Mouse (Mus musculus) spleen, adult 18-20 months (tissue): ENCODE results near the gene Ypel4.

Experiments used
- DNase-seq, 2 experiments: peaks; one replicate each; pipeline ENCODE4 v3.0.0; 2022; ENCODE audit warnings: mixed read lengths in 2 of 2

The Ypel4 gene

DNA sequence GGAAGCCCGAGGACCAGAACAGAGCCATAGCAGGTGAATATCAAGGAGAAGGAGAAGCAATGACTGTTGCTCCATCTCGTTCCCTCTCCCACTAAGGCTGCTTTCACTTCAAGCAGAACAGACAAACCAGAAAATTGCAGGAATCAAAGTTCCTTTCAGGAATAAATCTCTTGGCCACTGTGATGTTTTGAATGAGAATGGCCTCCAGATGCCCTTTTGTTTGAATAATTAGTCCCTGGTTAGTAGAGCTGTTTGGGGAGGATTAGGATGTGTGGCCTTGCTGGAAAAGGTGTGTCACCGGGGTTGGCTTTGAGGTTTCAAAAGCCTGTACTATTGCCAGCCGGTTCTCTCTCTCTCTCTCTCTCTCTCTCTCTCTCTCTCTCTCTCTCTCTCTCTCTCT lies 28.4 kb downstream of the Ypel4 start:
- no peak for DNase-seq

DNA sequence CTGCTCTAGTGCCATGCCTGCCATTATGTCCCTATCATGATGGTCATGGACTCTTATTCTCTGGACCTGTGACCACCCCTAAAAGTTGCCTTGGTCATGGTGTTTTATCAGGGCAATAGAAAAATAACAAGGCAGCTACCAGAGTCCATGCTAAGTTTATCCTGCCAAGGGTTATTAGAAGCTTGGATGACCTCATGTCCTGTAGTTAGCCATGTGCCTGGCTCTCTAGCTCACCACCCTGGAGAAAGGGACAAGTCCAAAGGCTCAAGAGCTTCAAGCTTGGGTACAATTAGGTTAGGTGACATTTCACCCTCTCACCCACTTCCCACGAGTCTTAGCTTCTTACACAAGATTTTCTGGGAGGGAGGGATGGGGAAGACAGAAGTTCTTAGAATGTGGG lies 29.0 kb downstream of the Ypel4 start:
- no peak for DNase-seq

DNA sequence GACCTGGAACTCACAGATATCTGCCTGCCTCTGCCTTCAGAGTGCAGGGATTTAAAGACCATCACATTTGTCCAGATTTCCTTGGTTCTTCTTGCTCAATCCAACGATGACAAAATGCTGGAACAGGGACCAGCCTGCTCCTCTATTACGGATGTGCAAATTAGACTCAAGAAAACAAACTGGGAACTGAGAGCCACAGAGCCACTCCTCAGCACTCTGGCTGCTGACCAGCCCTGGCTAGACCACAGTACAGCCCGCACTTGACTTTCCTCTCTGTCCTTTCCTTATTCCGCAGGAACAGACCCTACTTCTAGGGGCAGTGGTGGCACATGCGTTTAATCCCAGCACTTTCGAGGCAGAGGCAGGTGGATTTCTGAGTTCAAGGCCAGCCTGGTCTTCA lies 36.6 kb downstream of the Ypel4 start:
- DNase-seq, result no peak

DNA sequence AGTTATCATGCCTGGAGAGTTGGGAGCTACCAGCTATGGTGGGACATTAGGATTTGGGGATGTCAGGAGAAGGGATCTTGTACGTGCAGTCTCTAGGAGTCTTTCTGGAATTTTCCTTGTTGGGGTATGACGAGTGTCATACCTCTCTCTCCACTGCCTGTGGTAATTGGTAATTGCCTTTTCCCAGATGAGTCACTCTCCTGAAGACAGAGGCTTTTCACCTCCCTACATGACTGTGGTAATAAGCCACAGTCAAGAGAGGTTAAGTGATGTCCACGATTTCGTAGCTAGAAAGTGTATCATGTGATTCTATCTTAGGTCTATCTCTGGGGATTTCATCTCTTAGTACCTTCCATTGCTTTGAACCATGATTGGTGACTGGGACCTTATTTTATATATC lies 38.6 kb downstream of the Ypel4 start:
- no peak for DNase-seq

DNA sequence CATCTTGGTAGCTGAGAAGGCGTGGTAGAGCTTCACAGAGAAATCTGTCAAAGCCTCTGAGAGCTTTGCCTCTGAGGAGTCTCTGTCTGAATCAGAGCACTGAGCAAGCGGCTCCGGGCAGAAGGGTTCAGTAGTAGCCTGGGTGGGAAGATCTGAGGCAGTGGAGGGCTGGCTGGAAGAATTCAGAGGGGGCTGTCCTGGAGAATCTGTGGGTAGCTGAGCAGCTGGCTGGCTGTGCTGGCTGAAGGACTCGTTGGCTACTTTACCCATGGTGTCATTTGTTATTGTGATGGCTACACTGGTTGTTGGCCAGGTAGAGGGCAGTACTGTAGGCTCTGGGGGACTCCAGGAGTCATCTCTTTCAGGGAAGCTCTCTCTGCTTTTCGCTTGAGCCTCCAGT lies 39.3 kb downstream of the Ypel4 start:
- DNase-seq, result no peak

DNA sequence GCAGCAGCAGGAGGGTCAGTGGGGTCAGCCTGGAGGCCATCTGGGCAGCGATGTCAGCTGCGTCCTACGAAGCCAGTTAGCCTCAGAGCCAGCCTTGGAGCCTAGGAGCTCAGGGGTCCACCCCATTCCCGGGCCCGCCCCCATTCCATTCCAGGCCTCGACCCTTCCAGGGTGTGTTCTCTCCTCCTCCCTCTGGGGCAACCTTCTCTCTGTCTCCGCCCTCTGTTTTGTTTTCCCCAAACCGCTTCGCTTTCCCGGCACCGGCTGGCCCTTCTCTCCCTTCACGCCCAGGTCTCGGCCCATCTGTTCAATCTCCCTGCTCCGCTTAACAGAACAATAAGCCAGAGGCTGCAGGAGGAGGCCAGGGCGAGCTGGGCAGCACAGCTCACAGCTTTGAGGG lies 40.9 kb downstream of the Ypel4 start:
- DNase-seq, result peak; percentile 7 to 23

DNA sequence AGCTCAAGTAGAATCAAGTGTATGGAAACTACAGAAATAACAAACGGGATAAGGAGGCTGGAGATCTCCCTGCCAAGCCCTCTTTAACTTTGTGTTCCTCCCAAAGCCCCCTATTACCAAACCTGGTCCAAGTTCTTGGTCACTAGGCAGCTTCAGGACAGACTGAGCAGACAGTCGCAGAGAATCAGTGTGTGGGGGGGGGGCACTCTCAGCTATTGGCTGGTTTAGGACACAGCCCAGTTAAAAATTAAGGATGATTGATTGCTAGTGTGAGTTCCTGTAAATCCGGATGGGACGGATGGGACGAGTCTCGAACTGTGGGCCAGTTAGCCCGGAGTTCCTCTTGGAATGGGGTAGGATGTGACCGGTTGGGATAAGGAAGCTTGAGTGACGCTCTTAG lies 41.4 kb downstream of the Ypel4 start, which contains the start of gene Serping1:
TSS of gene Serping1 (minus strand) at position 204 of the 400 bp plus-strand sequence.
- no peak for DNase-seq

DNA sequence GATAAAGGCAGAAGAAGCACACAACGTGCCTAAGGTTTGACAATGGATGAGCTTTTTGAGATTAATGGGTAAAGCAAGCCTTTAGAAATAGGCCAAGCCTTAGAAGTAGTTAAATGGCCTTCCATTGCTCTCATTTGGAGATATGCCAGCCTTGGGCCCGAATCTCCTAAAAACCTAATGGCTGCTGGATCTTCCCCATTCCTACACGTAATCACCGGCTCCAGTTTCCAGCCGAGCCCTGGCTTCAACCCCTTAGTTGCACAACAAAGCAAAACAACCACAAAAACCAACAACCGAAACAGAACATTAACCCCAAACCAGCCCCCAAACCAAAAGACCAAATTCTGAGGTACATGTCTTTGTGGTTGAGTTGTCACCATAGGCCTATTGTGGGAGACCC lies 41.8 kb downstream of the Ypel4 start:
- DNase-seq, result no peak

DNA sequence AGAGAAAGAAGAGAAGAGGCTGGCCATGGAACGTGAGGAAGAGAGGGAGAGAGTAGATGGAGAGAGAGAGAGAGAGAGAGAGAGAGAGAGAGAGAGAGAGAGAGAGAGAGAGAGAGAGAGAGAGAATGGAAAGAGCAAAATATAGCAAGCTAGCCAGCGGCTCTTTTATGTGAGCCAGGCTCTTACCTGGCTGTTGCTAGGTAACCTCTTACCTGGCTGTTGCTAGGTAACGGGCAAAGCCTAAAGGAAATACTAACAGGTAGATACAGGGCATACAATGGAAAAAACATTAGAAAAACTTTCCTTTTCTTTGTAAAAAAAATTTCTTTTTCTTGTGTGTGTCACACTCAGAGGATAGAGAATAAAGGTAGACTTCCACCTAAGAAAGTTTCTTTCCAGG lies 43.8 kb downstream of the Ypel4 start:
- no peak for DNase-seq

DNA sequence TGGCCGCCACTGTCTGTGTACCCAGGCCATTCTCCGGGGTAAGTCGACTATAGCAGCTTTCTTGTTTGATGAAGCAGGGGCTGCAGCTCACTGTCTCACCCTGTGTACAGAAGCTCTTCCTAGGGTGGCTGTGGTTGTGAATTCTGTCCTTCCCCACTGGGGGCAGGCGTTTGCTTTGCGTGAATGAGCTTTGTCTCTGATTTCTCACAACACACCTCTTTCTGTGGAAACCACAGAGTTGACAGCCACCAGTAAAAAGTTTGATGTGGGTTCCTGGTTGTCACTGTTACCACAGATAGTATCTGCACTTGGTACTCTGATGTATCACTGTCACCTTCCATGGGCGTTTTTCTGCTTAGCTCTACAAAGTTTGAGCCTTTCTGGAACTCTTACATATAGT lies 45.4 kb downstream of the Ypel4 start:
- no peak for DNase-seq

DNA sequence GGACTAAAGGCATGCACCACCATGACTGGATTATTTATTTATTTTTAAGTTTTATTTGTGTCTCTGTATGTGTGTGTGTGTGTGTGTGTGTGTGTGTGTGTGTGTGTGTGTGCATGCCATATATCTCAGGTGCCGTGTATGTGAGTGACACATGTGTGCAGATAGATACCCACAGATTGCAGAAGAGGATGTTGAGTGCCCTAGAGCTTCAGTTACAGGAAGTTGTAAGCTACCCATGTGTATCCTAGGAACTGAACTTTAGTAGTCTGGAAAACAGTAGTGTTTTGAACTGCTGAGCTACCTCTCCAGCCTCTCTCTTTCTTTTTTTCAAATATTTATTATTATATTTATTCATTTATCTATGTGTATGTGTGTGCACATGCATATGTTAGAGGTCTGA lies 49.5 kb downstream of the Ypel4 start:
- DNase-seq, result no peak

DNA sequence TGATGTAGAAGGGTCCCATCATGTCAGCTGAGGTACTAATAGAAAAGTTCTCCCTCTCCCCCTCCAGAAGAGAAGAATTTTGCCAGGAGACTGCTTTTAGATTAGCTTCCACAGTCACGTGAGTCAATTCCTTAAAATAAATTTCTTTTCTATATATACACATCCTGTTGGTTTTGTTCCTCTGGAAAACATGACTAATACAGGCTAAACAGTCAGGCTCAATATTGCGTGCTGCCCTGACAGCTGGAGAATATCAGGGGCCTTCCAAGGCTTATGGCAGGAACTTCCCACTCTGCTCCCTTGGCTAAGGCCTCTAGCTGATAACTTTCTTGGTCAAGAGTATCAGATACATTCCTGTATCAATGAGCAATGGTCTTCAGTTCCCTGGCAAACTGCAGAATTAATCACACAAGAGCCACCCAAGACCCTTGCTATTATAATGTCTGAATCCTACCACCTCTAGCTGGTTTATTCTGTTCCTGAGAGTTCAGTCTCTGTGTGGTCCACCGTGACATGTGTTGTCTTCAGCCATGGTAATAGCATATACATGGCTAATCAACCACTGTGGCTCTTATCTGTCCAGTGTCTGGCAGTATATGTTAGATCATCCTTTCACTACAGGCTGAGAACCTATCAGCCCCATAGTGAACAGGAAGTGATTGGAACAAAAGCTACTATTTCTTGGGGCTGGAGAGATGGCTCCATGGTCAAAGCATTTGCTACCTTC lies 50.1 kb downstream of the Ypel4 start:
- DNase-seq, result no peak
